Mouse (Mus musculus) kidney, adult 2 months (tissue): Measurements from ENCODE around the gene Cntnap2. TPM values are rescaled to one million over a fixed set of nuclear protein-coding genes. Genes with fewer than 3 reads are reported as not detected.

ENCODE experiments used
- DNase-seq: peaks from one replicate; pipeline ENCODE4 v3.0.0; 2021
- H3K27ac ChIP-seq: fragments of 200-500 bp; 2 replicates; pipeline ENCODE4 v1.5.1; 2012; ENCODE audit warnings: low read depth, low read length, control low read depth, inconsistent platforms; ENCODE audit not compliant: insufficient read depth
- H3K27me3 ChIP-seq: fragments of 200-500 bp; replicated peaks from 2 replicates; pipeline ENCODE4 v1.6.1; 2012; ENCODE audit warnings: mild to moderate bottlenecking, moderate library complexity, low read length, inconsistent platforms; ENCODE audit not compliant: control insufficient read depth, insufficient read depth
- H3K36me3 ChIP-seq: fragments of 200-500 bp; 2 replicates; pipeline ENCODE4 v1.6.1; 2012; ENCODE audit warnings: mild to moderate bottlenecking, moderate library complexity, low read length, inconsistent platforms; ENCODE audit not compliant: control insufficient read depth, insufficient read depth
- H3K4me1 ChIP-seq: fragments of 200-500 bp; 2 replicates; pipeline ENCODE4 v1.6.1; 2011; ENCODE audit warnings: low read length; ENCODE audit not compliant: control insufficient read depth, insufficient read depth
- H3K4me3 ChIP-seq: fragments of 200-500 bp; 2 replicates; pipeline ENCODE4 v1.5.1; 2011; ENCODE audit warnings: mild to moderate bottlenecking, low read depth, low read length, control low read depth; ENCODE audit not compliant: insufficient read depth
- CTCF ChIP-seq: fragments of 200-500 bp; conservative IDR thresholded peaks from 2 replicates; pipeline ENCODE4 v1.5.1; 2011; ENCODE audit warnings: low read depth, mild to moderate bottlenecking, control low read depth, low read length, moderate library complexity, mixed read lengths; ENCODE audit not compliant: insufficient read depth, insufficient read length
- POLR2A ChIP-seq: fragments of 200-500 bp; IDR thresholded peaks from one replicate; pipeline ENCODE4 v1.6.1; 2011; ENCODE audit warnings: low read depth, low read length, control low read depth
- WGBS: fragments of 180-500 bp; shearing (Covaris S2); methylation state at CpG from one replicate; pipeline ENCODE4 v1.1.7; 2018; 5-methylcytosine and 5-hydroxymethylcytosine counted together
- polyA plus RNA-seq: library from polyadenylated mRNA; depleted of rRNA; stranded (reverse); fragments of >200 nt; gene quantifications from 2 replicates; pipeline ENCODE4 v1.2.3, GENCODE M21; 2012

Cntnap2 gene
- polyA plus RNA-seq, 1 experiment, result 0.31 TPM

DNA sequence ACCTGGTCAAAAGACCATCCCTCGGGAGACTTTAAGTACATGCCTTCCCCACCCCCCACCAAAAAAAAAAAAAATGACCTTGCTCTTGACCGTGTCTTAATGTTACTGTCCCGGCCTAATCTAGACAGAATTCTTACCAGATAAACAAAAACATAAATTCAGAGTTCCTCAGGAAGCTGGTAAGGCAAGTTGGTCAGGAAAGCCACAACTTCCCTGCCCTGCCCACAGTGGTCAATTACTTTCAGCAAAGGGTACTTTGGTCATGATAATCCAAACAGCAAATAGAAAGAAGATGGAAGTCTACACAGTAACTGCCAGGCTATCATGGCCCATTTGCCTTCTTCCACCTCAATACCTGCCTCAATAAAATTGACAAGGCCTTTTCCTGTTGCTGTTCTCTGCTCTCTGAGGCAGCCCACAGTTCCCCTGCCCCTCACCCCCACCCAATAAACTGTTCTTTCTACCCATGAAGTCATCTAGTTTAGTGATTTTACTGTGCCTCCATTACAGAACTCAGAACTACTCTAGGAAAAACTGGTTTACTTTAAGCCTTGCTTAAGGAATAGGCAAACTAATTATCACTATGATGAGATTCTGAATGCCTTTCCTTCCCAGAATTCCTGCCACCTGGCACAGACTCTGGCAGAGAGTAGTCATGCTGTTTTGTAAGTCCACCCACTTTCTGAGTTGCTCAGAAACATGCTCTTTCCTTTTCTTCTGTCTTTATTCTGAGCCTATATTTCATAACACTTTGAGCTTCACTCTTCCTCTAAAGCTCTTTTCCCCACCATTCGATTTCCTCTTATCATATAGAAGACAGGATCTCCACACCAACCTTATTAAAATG lies 1743.3 kb downstream of the Cntnap2 start:
- Histone ChIP-seq H3K4me3 (no peak overlapping the region), H3K27me3 (no peaks in the 10 kb centered on the region), H3K36me3 (no peaks in the 10 kb centered on the region), H3K27ac (no peak overlapping the region), H3K4me1 (no peaks in the 10 kb centered on the region)
- TF ChIP-seq CTCF (no peak), POLR2A (no peak)
- WGBS, result 59% methylated on average over 4 of the region's 4 CpGs
- DNase-seq, result no peak

DNA sequence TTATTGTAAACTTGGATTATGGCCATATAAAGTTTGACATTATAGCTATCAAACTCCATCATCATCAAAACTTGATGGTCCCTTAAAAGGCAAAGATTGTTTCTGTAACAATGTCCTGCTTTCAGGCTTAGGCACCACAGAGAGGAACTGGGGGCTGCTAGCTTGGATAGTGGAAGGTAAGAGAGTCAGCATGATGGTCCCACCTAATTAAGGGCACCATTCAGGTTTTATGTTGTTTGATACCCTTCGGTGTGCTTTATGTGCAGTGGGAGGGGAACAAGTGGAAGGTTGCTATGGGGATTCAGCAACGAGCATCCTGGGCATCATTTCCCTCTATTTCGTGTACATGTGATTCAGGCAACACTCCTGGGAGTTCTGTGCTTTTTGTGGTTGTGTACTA lies 1797.5 kb downstream of the Cntnap2 start:
- 55% methylated on average over 3 of the region's 3 CpGs for WGBS
- Histone ChIP-seq H3K4me3 (no peak overlapping the region), H3K27me3 (no peaks in the 10 kb centered on the region), H3K27ac (no peak overlapping the region), H3K4me1 (no peaks in the 10 kb centered on the region), H3K36me3 (no peaks in the 10 kb centered on the region)
- TF ChIP-seq POLR2A (no peak), CTCF (no peak)
- no peak for DNase-seq

DNA sequence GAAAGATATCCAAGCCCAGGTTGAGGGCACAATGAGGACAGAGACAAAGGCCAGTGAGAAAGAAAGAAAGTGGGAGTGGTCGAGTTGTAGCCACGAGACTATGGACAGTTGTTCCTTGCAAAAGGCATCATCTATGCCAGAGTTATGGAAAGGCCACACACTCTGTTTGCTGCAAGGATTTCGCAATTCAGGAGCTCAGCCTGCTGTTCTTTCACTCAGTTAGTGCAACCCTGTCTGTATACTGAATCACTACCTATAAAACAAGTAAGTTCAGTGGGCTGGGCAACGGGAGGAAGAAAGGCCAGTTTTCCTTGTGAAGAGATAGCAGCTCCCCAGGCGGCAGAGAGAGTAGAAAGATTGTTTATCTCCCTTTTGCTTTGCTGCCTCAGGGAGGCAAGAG lies 1801.9 kb downstream of the Cntnap2 start:
- DNase-seq, result no peak
- WGBS, result 38% methylated on average over 5 of the region's 5 CpGs
- Histone ChIP-seq H3K4me3 (no peak overlapping the region), H3K4me1 (no peaks in the 10 kb centered on the region), H3K27me3 (no peaks in the 10 kb centered on the region), H3K36me3 (no peaks in the 10 kb centered on the region), H3K27ac (no peak overlapping the region)
- TF ChIP-seq CTCF (no peak), POLR2A (no peak)

DNA sequence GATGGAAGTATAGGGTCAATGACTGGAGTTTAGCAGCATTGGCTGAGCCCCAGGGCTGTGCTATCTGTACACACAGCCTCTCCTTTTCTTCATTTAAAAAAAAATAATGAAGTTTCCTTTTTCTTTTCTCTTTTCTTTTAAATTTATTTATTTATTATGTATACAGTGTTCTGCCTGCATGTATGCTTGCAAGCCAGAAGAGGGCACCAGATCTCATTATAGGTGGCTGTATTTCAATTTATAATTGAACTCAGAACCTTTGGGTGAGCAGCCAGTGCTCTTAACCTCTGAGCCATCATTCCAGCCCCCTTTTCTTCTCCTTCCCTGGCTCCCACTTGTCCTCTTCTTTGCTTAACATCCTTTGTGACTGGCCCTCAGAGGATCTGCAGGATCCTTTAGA lies 1807.2 kb downstream of the Cntnap2 start:
- DNase-seq, result no peak
- Histone ChIP-seq H3K4me1 (no peaks in the 10 kb centered on the region), H3K4me3 (no peak overlapping the region), H3K27ac (no peak overlapping the region), H3K27me3 (no peaks in the 10 kb centered on the region), H3K36me3 (no peaks in the 10 kb centered on the region)
- TF ChIP-seq CTCF, result no peak
- TF ChIP-seq POLR2A, result no peak

DNA sequence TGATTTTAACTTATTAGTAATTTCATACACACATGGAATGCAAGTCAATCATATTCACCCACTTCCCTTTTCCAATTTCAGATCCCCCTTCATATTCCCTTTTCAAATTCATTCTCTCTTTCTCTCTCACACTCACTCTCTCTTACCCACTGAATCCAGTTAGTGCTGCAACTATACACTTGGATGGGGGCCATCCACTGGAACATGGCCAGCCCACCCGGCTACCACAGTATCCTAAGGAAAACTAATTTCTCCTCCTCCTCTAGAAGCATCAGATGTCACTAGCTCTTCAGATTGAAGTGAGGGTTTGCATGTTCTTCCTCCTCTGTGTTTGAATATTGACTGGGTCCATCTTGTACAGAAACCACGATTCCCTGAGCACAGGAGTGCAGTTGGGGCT lies 1827.1 kb downstream of the Cntnap2 start:
- H3K27ac ChIP-seq, result no peak overlapping the region
- no peaks in the 10 kb centered on the region for H3K4me1 ChIP-seq
- DNase-seq, result no peak
- no peak overlapping the region for H3K4me3 ChIP-seq
- 49% methylated on average over 2 of the region's 2 CpGs for WGBS
- H3K27me3 ChIP-seq, result no peaks in the 10 kb centered on the region
- H3K36me3 ChIP-seq, result no peaks in the 10 kb centered on the region
- TF ChIP-seq CTCF, result no peak
- no peak for TF ChIP-seq POLR2A

DNA sequence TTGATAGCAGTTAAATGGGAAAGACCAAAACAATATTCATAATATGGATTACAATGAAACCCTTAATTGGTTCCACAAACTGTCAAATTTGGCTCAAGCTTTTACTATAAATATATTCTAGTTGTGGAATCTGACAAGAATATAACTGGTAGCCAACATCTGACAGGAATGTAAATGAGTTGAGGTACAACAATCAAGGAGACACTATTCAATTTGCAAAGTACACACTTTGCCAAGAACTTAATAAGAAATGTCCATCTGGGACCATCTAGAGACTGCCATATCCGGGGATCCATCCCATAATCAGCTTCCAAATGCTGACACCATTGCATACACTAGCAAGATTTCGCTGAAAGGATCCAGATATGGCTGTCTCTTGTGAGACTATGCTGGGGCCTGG lies 1850.0 kb downstream of the Cntnap2 start:
- H3K36me3 ChIP-seq, result no peaks in the 10 kb centered on the region
- DNase-seq, result no peak
- H3K4me3 ChIP-seq, result no peak overlapping the region
- no peak overlapping the region for H3K27ac ChIP-seq
- no peaks in the 10 kb centered on the region for H3K27me3 ChIP-seq
- no peaks in the 10 kb centered on the region for H3K4me1 ChIP-seq
- 79% methylated on average over 2 of the region's 2 CpGs for WGBS
- TF ChIP-seq CTCF (no peak), POLR2A (no peak)

DNA sequence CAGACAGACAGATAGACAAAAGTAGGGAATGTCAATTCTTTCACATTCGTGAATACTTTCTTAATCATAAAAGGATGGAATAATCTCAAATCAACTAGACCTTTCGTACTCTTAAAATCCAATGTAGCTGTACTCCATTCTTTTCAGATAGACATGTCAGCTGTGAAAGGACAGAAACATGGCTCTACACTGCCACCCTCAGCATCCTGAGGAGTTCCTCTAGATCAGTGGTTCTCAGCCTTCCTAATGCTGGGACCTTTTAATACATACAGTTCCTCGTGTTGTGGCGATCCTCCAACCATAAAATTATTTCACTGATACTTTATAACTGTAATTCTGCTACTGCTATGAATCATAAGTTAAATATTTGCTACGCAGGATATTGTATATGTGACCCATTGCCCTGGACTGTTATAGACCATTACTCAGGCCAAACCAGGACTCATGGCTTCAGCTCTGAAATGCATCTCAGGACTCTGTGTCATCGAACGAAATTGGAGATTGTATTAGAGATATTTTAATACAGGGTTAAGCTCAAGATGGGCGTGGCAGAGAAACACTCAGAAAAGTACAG lies 1859.6 kb downstream of the Cntnap2 start:
- H3K4me1 ChIP-seq, result no peaks in the 10 kb centered on the region
- TF ChIP-seq CTCF, result no peak
- no peak for TF ChIP-seq POLR2A
- no peak overlapping the region for H3K27ac ChIP-seq
- peak; percentile 1 for DNase-seq
- H3K36me3 ChIP-seq, result no peaks in the 10 kb centered on the region
- WGBS, result 64% methylated on average over 8 of the region's 8 CpGs
- no peaks in the 10 kb centered on the region for H3K27me3 ChIP-seq
- no peak overlapping the region for H3K4me3 ChIP-seq
